Mouse (Mus musculus) adrenal gland, adult 2 months (tissue): ENCODE results near the gene Natd1. TPM values are rescaled to one million over a fixed set of nuclear protein-coding genes. Genes with fewer than 3 reads are reported as not detected.

Experiments
- DNase-seq: peaks from one replicate; pipeline ENCODE4 v3.0.0; 2021
- polyA plus RNA-seq: library from polyadenylated mRNA; depleted of rRNA; stranded (reverse); fragments of >200 nt; gene quantifications from 2 replicates; pipeline ENCODE4 v1.2.3, GENCODE M21; 2012
- total RNA-seq, 2 experiments: library from RNA; stranded (reverse); gene quantifications; 2 replicates each; pipeline ENCODE4 v1.2.3; 2021

The Natd1 gene
- total and polyA plus RNA-seq, 3 experiments = 17.7 to 40.9 (median 20.1) TPM

DNA sequence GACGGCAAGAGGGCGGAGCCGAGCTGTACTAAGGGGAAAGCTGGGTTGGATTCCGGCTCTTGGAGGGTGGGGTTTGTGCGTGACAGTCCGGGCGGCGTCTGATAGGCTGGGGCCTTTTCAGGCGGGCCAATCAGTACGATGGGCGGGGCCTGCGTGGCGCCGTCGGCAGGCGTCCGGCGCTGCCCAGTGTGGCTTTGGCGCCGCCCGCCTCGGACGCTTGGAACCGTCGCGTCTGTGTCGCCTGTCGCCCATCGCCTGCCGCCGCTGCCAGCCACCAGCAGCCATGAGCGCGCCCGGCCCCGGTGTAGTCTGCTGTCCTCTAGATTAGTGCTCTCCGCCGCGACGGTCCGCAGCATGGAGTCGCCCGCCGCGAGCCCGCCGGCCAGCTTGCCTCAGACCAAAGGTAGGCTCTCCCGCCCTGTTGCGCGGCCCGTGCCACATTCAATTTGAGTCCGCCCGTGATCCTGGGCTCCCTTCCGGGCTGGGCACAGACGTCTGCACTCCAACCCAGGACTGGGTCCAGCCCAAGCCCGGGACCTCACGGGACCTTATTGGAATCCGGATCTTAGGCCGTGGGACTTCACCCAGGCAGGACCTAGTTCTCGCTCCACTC lies 17.4 kb upstream of the Natd1 start, which contains the start of gene Map2k3:
Gene Map2k3, plus strand, starts transcription at position 165 of the 613 bp plus-strand sequence.
- peak; percentile 99 for DNase-seq

DNA sequence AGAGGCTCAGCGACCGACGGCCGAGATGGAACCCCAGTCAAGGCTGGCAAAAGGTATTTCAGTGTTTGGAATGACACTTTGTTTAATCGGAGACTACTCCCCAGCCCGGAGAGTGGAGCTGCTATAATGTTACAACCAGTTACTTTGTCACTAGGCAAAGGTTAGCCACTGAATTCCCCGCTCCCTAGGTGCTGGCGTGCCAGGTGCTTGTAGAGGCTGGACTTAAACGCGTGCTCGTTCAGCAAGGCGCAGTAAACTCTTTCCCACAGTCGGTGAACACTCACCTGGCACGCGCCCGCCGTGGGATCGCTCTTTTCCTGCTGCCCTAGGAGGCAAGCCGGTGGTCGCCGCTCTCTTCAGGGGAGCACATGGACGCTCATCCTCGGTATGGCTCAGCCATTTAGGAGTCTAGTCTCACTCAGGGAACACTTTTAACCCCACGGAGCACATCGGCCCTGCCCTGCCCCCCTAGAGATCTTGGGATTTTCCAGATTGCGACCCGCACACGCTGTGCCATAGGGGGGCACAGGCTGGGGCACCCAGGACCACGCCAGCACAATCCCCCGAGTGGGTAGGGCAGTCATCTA lies 16.8 kb upstream of the Natd1 start:
- no peak for DNase-seq

DNA sequence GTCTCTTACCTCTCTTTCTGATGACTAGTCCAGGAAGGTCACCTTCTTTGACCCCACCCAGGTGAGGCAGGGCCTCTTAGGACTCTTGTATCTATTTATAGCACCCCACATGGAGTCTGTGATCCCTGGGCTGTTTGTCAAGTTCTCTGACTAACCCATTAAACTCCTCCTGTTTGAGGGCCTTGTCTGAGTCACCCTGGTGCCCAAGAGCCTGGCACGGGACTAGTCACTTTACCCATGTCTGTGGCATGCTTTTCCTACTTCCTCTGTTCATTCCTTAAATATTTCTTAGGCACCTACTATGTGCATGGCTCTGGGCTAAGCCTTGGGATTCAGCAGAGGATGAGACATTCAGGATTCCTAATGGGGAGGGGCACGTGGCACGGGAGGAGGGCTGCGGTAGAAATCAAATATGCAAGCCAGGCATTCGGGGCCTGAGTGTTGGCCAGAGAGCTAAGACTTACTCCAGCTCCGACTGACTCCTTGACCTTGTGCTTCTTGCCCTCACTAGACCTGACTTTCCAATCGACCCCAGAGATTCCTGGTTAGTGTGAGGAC lies 16.3 kb upstream of the Natd1 start:
- DNase-seq = peak; percentile 78

DNA sequence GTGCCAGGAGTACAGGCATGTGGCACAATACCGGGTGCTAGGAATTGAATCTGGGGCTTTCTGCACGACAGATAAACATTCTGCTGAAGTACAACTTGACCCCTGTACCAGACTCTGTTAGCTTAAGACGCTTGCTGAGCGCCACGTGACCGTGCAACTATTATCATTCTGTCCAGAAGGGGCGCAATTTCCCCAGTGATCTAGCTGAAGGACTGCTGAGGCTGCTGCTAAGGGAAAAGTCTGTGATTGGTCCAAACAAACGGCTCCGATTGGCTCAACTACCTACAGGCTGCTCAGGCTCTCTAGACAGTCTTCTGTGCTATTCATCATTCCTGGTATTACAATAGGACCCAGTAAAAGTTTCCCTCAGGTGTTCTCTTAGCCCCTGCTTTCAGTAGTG lies 12.7 kb upstream of the Natd1 start:
- DNase-seq = peak; percentile 89

DNA sequence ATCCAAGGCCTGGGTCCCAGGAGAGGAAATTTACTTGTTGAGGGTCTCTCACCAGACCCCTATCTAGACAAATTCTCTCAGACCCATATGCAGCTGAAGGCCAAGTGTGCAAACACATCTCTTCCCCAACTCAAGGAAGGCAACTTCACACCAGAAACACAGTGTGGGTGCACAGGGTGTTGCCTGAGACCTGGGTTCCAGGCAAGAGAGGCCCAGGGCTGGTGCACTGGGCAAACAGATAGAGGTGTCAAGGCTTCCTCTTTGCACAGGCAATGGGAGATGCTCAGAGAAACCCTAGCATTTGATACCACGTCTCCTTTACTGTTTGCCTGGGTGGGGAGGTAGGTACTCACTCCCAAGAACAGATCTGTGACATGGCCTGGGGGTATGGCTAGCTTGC lies 10.4 kb upstream of the Natd1 start:
- DNase-seq = no peak

DNA sequence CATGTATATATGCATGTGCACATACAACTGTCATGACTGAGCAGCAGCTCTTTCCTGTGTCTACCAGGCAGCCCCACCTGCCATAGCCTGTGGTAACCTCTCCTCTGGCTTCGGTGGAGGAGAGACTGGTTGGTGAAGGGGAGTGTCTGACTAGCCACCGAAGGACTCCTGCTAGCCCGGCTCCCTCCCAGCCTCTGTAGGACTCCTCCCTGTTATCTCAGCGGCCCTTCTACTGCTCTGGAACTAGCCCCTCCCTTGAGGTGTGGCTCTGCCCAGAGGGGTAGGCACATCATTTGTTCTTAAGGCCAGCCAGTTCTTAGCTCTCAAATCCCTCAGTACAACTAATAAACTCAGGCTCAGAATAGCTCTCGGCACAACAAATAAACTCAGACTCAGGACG lies 9.9 kb upstream of the Natd1 start:
- no peak for DNase-seq

DNA sequence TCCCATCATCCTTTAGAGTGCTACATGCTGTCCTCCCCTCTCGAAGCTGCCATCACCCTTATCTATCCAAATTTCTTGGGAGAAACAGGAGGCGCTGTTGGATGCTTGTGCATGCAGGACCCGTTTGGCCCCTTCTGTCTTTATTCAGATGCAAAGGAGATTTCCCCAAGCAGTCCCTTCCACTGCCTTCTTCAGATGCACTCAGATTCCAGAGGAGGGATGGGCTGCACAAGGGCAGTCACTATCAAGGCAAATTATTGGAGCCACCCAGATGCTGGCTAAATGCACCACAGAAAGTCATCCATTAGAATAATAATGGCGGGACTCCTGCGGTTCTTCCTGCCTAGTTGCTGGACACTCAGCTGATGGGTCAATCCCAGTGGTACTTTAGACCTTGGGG lies 8.4 kb upstream of the Natd1 start:
- no peak for DNase-seq

DNA sequence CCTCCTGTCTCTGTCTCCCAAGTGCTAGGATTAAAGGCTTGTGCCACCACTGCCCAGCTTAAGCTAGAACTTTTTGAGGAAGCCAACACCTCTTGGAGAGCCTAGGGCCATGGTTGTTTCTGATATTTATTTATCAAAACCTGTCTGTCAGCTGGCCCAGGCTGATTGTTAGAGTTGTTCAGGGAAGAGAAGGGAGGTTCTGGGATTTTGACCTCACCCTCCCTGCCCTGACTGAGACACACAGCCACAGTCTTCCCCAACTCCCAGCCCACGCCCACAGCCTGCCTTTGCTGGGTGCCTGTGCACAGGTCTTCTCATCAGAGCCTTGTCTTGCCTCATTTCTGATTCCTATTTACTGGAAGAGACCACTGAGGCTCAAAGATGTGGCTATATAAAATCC lies 7.6 kb upstream of the Natd1 start:
- DNase-seq = no peak

DNA sequence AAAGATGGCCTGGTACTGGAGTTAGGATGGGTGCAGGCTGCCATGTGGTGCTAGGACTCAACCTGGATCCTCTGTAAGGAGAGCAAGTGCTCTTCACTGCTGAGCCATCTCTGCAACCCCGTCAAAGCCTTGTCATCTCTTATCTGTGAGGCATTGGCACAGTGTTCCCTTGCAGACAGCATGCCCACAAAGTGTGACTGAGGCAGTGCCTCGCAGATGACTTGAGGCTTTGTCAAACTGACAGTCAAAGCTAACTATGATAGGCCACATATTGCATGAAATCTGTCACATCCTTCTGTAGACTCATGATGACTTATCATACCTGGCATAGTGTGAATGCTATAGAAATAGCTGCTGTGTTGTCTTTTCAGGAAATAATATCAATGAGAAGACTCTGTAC lies 5.5 kb upstream of the Natd1 start:
- DNase-seq = no peak

DNA sequence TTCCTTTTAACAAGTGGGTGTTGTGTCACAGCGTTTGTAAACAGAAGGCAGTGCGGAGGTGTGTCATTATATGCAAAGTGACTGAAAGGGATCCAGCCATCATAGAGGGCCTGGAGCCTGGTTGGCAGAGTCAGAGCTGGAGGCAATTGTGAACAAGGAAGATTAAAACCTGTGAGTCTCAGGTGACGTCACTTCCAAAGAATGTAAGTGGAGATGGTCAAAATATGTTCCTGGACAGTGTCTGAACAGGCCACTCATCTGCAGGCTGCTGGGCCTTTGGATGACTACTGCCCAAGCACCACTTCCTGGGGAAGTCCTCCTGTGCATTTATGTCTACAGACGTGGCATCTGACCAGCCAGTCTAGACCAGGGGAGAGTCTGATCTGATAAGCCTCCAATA lies 651 bp upstream of the Natd1 start:
- DNase-seq = no peak

DNA sequence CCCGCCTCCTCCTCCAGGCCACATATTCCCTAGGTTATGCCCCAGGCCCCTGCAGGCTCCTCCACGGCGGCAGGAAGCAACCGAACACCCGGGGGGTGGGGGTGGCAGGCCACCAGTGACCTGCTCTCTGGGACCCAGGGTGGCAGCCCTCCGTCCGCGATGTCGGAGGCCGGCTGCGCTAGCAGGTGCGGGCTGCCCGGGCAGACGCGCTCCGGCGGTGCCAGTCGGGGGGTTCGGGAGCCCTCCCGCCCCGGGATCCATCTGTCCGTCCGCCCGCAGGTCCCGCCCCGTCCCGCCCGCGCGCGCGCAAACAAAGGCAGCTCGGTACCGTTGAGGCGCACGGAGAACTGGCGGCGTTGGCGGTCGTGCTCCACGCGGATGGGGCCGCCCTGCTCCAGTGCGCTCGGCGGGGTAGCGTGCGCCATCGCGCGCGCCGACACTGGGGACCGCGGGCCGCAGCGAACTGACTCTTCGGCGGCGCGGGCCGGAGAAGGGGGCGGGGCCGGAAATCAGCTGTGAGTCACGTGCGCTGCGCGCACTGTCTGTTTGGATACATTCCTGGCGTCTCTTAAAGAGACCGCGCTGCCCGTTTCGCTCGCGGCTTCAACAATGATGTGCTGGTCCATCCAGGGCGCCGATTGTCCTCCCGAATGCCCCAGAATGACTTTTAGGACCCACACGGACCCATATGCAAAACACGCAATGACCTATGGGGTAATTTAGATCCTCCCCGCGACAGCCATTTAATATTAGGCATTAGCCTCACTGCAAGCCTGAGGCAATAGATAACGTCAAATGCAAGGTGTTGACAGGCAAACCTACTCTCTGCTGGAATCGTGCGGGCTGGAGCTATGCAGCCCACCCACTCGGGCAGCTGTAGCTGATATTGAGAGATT lies 1.0 kb downstream of the Natd1 start:
- DNase-seq = peak; percentile 94

DNA sequence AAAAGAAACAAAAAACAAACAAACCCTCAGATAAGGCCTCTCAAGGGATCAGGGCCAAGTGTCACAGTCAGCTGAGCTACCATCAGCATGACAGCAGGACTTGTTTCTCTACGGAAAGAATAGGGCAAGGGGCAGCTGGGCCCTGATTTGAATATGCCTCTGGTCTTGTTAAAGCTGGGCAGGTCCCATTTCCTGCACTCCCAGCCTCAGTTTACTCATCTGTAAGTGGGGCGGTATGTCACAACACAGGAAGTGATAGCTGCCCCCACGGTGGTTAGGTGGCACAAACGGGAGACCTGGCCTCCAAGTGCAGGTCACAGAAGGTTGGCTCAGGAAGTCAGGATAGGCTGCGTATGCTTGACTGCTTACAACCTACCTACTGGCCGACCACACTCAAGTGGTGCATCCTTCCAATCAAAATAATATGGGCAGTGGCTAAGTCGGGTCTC lies 2.0 kb downstream of the Natd1 start:
- no peak for DNase-seq

DNA sequence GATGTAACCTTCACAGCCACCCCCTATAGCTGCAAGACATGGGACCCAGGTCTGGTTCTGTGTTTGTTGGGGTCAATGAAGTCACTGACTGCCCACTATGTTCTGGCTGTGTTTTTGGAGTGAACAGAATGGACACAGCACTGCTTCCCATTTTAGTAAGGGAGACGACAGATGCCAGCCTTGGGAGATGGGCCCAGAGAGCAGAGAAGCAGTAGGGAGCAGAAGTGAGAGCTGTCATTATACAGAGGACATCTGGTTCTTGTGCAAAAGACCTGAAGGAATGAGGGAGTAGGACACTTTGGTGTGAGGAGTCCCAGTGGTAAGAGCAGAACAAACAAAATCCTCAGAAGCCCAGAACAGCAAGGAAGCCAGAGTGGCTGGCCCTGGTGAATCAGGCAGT lies 4.9 kb downstream of the Natd1 start:
- DNase-seq = no peak

DNA sequence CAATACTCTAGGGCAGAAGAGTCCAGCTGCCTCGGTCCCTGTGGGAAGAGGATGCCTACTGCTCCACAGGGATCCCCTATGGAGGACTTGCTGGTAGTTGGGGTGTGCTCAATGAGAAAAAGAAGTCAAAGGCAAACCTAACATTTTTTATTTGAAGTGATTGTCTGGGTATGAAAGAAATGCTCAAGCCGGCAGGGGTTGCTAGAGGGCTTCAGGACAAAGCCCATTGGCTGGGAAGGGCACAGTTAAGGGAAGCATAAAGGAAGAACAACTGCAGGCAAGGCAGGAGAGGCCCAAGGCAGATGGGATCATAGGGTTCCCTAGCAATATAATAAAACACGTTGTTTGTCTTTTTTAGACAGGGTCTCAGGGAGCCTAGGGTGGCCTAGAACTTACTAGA lies 6.5 kb downstream of the Natd1 start:
- no peak for DNase-seq

DNA sequence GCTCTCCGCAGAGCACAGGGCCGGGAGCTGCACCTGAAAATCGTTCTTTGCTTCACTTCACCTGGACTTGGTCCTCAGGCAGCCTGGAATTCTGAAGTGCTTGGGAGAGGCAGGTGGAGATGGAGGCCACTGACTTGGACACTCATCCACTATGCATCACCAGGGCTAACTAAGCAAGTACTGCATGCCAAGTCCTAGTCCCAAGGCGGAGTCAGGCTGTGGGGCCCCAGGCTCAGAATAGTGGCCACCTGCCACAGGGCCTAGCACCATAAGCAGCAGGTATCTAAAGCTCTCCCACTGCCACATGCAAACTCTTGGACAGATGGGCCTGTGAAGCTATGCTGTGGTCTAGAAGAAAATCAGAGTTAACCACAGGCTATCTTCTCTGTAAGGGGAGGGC lies 8.1 kb downstream of the Natd1 start:
- DNase-seq = no peak

DNA sequence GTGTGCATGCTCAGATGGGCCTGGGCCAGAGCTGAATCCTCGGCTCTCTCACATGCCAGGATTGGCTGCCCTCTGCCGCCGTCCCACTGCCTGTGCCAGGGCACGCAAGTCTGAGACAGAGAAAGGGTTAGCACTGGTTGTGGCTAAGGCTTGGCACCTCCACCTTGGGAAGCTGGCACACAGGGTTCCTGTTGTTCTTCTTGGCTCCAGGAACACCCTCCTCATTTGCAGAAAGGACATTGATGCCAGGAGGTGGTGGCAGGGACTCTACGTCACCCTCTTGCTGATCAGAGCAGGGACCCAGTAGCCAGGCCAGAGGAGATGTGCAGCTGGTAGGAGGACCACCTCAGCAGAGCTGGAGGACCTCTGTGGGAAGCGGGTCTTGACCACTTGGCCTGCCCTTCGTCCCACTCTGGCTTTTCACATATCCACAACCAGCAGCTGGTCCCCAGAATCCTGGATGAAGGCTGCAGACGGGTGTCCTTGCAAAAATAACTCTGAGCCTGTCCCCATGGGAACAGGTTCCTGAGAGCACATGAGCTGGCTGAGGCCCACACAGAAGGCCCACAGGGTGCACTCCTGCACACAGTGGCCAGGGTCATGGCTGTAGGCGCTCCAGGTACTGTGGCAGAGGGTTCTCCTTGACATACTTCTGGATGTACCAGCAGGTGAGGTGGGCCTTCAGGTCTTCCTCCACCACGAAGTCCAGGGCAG lies 9.0 kb downstream of the Natd1 start:
- no peak for DNase-seq

DNA sequence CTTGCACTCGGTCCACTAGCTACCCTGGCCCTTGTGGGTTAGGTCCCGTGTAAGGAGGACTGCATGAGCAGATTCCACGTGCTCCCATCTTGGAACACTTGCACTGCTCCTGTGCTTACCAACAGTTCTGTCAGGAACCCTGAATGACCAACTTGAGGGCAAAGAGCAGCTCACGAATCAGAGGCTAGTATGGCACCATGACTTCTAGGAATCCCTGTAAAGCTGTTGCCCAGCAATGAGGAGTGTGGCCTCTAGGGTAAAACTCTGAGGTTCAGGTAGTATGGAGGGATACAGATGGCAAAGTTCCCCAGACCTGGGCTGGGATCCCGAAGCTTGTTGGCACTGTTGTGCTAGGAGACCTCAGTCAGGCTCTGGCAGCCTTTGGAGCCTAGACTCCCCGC lies 10.9 kb downstream of the Natd1 start:
- no peak for DNase-seq

DNA sequence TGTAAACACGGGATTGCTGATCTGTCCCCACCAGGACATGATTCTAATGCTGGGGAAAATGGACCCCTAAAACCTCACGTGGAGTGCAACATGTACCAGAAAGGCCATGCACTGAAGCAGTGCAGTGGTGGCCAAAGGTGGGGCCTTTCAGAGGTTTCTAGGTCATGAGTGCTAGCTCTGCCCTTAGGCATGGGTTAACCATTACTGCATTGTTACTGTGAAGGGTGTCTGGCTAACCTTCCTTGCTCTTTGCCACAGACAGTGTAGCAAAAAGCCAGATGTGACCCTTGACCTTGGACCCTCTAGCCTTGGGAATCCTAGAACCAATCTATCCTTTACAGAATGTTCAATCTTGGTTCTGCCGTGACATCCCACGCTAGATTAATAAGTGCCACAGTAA lies 12.1 kb downstream of the Natd1 start:
- no peak for DNase-seq

DNA sequence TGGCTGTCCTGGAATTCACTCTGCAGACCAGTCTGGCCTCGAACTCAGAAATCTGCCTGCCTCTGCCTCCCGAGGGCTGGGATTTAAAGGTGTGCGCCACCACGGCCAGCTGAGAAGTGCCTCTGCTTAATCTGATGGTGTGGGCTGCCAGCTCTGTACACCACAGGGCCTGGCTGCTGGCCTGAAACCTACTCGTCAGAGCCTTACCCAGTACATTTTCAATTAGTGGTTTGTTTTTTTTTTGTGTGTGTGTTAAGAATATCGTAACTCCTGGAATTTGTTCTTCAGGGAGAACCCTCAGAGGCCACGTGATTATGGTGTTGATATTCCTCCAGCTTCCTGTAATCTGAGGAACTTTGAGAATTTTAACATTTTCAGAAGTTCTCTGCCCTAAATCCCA lies 12.5 kb downstream of the Natd1 start:
- DNase-seq = no peak

DNA sequence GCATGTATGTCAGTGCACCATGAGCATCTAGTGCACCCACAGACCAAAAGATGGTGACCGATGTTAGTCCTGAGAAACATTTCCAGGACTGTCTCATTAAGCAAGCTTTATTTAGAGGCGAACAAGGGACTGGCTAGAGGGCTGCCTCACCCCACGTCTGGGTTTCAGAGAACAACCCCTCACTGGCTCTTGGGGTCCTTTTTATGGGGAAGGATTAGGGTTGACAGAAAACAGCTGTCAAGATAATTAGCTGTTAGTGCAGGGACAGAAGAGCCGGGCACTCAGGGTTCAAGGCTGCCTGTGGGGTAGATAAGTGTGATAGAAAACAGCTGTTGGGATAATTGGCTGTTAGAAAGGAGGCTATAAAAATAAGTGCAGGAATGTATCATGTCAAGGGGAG lies 18.6 kb downstream of the Natd1 start:
- DNase-seq = no peak

DNA sequence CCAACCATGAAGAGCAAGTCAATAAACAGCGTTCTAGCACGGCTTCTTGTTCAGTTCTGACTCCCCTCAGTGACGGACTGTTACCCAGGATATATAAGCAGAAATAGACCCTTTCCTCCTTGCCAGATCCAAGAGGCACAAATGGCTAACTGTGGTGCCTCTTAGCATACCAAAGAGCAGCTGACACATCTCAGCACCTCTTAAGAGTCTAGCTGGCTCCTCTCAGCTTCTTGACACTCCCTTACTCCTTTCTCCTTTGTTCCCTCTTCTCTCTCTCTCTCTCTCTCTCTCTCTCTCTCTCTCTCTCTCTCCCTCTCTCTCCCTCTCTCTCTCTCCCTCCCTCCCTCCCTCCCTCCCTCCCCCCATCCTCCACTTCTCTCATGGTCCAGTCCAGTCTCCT lies 23.8 kb downstream of the Natd1 start:
- no peak for DNase-seq

DNA sequence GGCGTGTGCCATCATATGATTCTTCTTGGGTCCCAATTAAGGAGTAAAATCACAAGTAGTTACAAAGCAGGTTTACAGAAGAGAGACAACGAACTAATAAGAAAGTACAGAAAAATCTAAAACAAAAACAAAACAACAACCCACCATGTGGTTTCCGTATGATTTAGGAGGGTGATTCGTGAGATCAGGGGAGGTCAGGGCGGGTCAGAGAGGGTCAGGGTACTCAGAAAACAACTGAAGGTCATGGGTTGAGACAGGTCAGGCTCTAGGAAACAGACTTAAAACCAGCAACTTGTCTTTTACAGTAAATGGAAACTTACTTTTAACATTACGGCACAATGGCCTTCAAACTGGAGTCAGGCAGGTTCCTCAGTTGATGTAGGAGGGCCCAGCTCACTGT lies 24.3 kb downstream of the Natd1 start:
- DNase-seq = no peak
